Comparison of ENCODE assay signal across 8 mouse cellular contexts in the genomic region with DNA sequence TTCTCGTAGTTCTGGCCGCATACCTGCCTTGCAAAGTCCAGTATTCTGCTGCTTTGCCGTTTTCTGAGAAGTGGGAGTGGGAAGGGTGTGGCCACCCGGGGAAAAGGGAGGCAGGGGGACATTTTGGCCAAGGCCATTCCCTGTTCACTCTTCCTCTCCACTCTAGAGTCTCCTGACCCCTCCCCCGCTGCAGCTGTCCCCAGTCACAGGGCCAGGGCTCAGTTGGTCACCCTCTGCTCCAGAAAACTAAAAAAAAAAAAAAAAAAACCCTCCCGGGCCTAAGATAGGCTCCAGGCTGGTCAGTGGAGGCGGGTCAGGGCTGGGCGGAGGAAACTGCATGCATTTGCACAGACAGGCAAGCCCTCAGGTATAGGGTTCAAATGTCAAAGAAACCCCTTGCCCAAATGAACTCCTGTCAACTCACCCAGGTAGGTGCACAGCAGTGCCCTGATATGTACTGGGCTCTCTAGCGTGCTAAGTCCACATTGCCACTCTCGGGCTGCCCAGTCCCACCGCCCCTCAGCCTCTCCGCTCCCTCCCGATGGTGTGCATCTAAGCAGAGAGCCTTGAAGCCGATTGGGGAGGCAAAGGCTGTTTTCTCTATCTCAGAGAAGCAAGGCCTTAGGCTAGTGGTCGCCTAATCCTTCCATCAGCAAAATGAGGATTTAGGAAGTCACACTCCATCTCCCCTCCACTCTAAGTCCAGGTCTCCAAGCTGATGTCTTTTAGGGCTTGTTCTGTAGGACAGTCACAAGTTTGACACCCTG. TPM values are rescaled to one million over a fixed set of nuclear protein-coding genes. Genes with fewer than 3 reads are reported as not detected.
DNase-seq lines count a peak whose midpoint lies in the region; ATAC-seq and TF ChIP-seq lines count a peak whose summit lies in the region.

No protein-coding gene starts in this region.

- no peak for ATAC-seq in embryonic facial prominence, embryonic 11.5 days (replicated peaks; ENCODE audit: insufficient number of reproducible peaks, low FRiP score, low TSS enrichment, low read depth)
- no peak for ATAC-seq in limb, embryonic 11.5 days (ENCODE audit: insufficient number of reproducible peaks, low FRiP score, low TSS enrichment, low read depth)
- ATAC-seq in midbrain, embryonic 16.5 days, result no peak

- H3K9me3 ChIP-seq in embryonic facial prominence, embryonic 11.5 days (replicated peaks; ENCODE audit: control insufficient read depth, low read length), result no peaks in the 10 kb centered on the region
- no peaks in the 10 kb centered on the region for H3K9me3 ChIP-seq in limb, embryonic 11.5 days (ENCODE audit: control insufficient read depth, low read length)
- H3K9me3 ChIP-seq in midbrain, embryonic 16.5 days (replicated peaks; ENCODE audit: control insufficient read depth, low read length, poor library complexity, severe bottlenecking), result no peaks in the 10 kb centered on the region

- peak overlapping the region; percentile 50 for H3K4me3 ChIP-seq in layer of hippocampus, adult 2 months
- peak overlapping the region; percentile 38 for H3K4me3 ChIP-seq in embryonic facial prominence, embryonic 11.5 days (ENCODE audit: low read depth, low read length)
- H3K4me3 ChIP-seq in limb, embryonic 11.5 days (ENCODE audit: low read depth, low read length), result peak overlapping the region; percentile 28
- no peak overlapping the region for H3K4me3 ChIP-seq in midbrain, embryonic 16.5 days (ENCODE audit: low read depth, low read length)

- TF ChIP-seq CTCF in layer of hippocampus, adult 2 months (conservative IDR thresholded peaks at IDR 0.05), result no peak

- H3K4me2 ChIP-seq in embryonic facial prominence, embryonic 11.5 days (ENCODE audit: low read depth, low read length), result peak overlapping the region; percentile 75
- H3K4me2 ChIP-seq in limb, embryonic 11.5 days (ENCODE audit: low read depth, severe bottlenecking), result peak overlapping the region; percentile 63
- H3K4me2 ChIP-seq in midbrain, embryonic 16.5 days (ENCODE audit: low read length), result peak overlapping the region; percentile 61

- no peaks in the 10 kb centered on the region for H3K36me3 ChIP-seq in embryonic facial prominence, embryonic 11.5 days (replicated peaks; ENCODE audit: control insufficient read depth, insufficient read depth, low read depth, low read length)
- peaks cover 5% of the 10 kb centered on the region; the same call in 1 of the 2 replicates for H3K36me3 ChIP-seq in limb, embryonic 11.5 days (ENCODE audit: control insufficient read depth, insufficient read depth, low read length)
- no peaks in the 10 kb centered on the region for H3K36me3 ChIP-seq in midbrain, embryonic 16.5 days (ENCODE audit: control insufficient read depth, insufficient read depth, low read length)

- H3K9ac ChIP-seq in embryonic facial prominence, embryonic 11.5 days (replicated peaks; ENCODE audit: low read length), result peak overlapping the region; percentile 51
- peak overlapping the region; percentile 47 for H3K9ac ChIP-seq in limb, embryonic 11.5 days (ENCODE audit: low read length)
- H3K9ac ChIP-seq in midbrain, embryonic 16.5 days (ENCODE audit: low read depth, low read length), result no peak overlapping the region

- intact Hi-C loops in heart, postnatal 10 days (cut with DNase I), result no loop called here

- H3K27ac ChIP-seq in layer of hippocampus, adult 2 months, result peak overlapping the region; percentile 53; the same call in 1 of the 2 replicates
- H3K27ac ChIP-seq in embryonic facial prominence, embryonic 11.5 days (replicated peaks; ENCODE audit: low read depth, low read length), result peak overlapping the region; percentile 57
- peak overlapping the region; percentile 61 for H3K27ac ChIP-seq in limb, embryonic 11.5 days (replicated peaks; ENCODE audit: low read depth, low read length)
- no peak overlapping the region for H3K27ac ChIP-seq in midbrain, embryonic 16.5 days (ENCODE audit: low read length)

- WGBS in embryonic facial prominence, embryonic 11.5 days, result 14% methylated on average over 15 of the region's 15 CpGs
- WGBS in limb, embryonic 11.5 days, result 15% methylated on average over 15 of the region's 15 CpGs
- WGBS in midbrain, embryonic 16.5 days, result 22% methylated on average over 15 of the region's 15 CpGs

- no peak for DNase-seq in layer of hippocampus, adult 2 months (ENCODE audit: low spot score in 2 of 2)
- DNase-seq in layer of hippocampus, postnatal 14 days (ENCODE audit: low spot score in 2 of 2), result no peak
- no peak for DNase-seq in embryonic facial prominence, embryonic 11.5 days (ENCODE audit: low spot score)
- peak; percentile 50 to 63 for DNase-seq in heart, postnatal 10 days
- DNase-seq in limb, embryonic 11.5 days (ENCODE audit: low spot score), result peak; percentile 55
- DNase-seq in frontal cortex, adult 2 months (ENCODE audit: extremely low spot score in 1 of 2, low spot score in 1 of 2), result no peak
- DNase-seq in natural killer cell, adult 2 months (ENCODE audit: low spot score in 2 of 2), result no peak

- peaks cover 19% of the 10 kb centered on the region for H3K4me1 ChIP-seq in embryonic facial prominence, embryonic 11.5 days (ENCODE audit: control insufficient read depth, insufficient read depth, low read length)
- H3K4me1 ChIP-seq in limb, embryonic 11.5 days (ENCODE audit: control insufficient read depth, insufficient read depth, low read length), result peaks cover 18% of the 10 kb centered on the region
- H3K4me1 ChIP-seq in midbrain, embryonic 16.5 days (ENCODE audit: control insufficient read depth, insufficient read depth, low read length), result peaks cover 11% of the 10 kb centered on the region

- H3K27me3 ChIP-seq in embryonic facial prominence, embryonic 11.5 days (ENCODE audit: control insufficient read depth, insufficient read depth, low read length), result no peaks in the 10 kb centered on the region
- no peaks in the 10 kb centered on the region for H3K27me3 ChIP-seq in limb, embryonic 11.5 days (ENCODE audit: control insufficient read depth, insufficient read depth, low read length)
- H3K27me3 ChIP-seq in midbrain, embryonic 16.5 days (ENCODE audit: control insufficient read depth, insufficient read depth, low read depth, low read length), result peaks cover 5% of the 10 kb centered on the region

RNA-seq across cellular contexts. Expression of gene Lgals1, which starts 0.7 kb away (rescaled TPM):
- 10 to 100 TPM; 18.9 to 20.2 TPM for total RNA-seq in layer of hippocampus, adult 2 months (2021)
- total RNA-seq in layer of hippocampus, postnatal 14 days (2021), result 10 to 100 TPM; 15.3 to 27.0 TPM
- 547 and 598 TPM in 2 replicates for polyA plus RNA-seq in embryonic facial prominence, embryonic 11.5 days (2014; fragmentation: Nextera tagmentation; extraction: Ambion mirVana)
- 100 to 1,000 TPM; 372 to 385 TPM for total RNA-seq in heart, postnatal 10 days (2021)
- 567 and 570 TPM in 2 replicates for polyA plus RNA-seq in limb, embryonic 11.5 days (2014; fragmentation: Nextera tagmentation; extraction: Ambion mirVana)
- 51.7 and 53.2 TPM in 2 replicates for polyA plus RNA-seq in midbrain, embryonic 16.5 days (2015; fragmentation: Nextera tagmentation; extraction: Ambion mirVana)
- 48.2 and 56.0 TPM in 2 replicates for polyA plus RNA-seq in frontal cortex, adult 2 months (2012; rRNA removed)

RNA-seq across cellular contexts. Expression of gene Nol12, which starts 7.5 kb away (rescaled TPM):
- total RNA-seq in layer of hippocampus, adult 2 months (2021), result 10 to 100 TPM; 41.4 to 41.8 TPM
- total RNA-seq in layer of hippocampus, postnatal 14 days (2021), result 10 to 100 TPM; 35.9 to 36.1 TPM
- polyA plus RNA-seq in embryonic facial prominence, embryonic 11.5 days (2014; fragmentation: Nextera tagmentation; extraction: Ambion mirVana), result 56.7 and 58.8 TPM in 2 replicates
- 10 to 100 TPM; 17.8 to 18.9 TPM for total RNA-seq in heart, postnatal 10 days (2021)
- 72.7 and 76.3 TPM in 2 replicates for polyA plus RNA-seq in limb, embryonic 11.5 days (2014; fragmentation: Nextera tagmentation; extraction: Ambion mirVana)
- polyA plus RNA-seq in midbrain, embryonic 16.5 days (2015; fragmentation: Nextera tagmentation; extraction: Ambion mirVana), result 66.3 and 67.6 TPM in 2 replicates
- 35.8 and 37.4 TPM in 2 replicates for polyA plus RNA-seq in frontal cortex, adult 2 months (2012; rRNA removed)

RNA-seq across cellular contexts. Expression of gene Pdxp, which starts 13.5 kb away (rescaled TPM):
- 100 to 1,000 TPM; 162 to 172 TPM for total RNA-seq in layer of hippocampus, adult 2 months (2021)
- 100 to 1,000 TPM; 141 to 146 TPM for total RNA-seq in layer of hippocampus, postnatal 14 days (2021)
- polyA plus RNA-seq in embryonic facial prominence, embryonic 11.5 days (2014; fragmentation: Nextera tagmentation; extraction: Ambion mirVana), result 32.9 and 35.7 TPM in 2 replicates
- total RNA-seq in heart, postnatal 10 days (2021), result 1 to 10 TPM; 2.8 to 3.2 TPM
- polyA plus RNA-seq in limb, embryonic 11.5 days (2014; fragmentation: Nextera tagmentation; extraction: Ambion mirVana), result 38.2 and 39.6 TPM in 2 replicates
- polyA plus RNA-seq in midbrain, embryonic 16.5 days (2015; fragmentation: Nextera tagmentation; extraction: Ambion mirVana), result 107 and 126 TPM in 2 replicates
- polyA plus RNA-seq in frontal cortex, adult 2 months (2012; rRNA removed), result 219 and 227 TPM in 2 replicates

RNA-seq across cellular contexts. Expression of gene Triobp, which starts 20.3 kb away (rescaled TPM):
- total RNA-seq in layer of hippocampus, adult 2 months (2021), result 10 to 100 TPM; 10.0 to 13.4 TPM
- total RNA-seq in layer of hippocampus, postnatal 14 days (2021), result 10 to 100 TPM; 19.3 to 21.1 TPM
- polyA plus RNA-seq in embryonic facial prominence, embryonic 11.5 days (2014; fragmentation: Nextera tagmentation; extraction: Ambion mirVana), result 33.4 and 36.9 TPM in 2 replicates
- total RNA-seq in heart, postnatal 10 days (2021), result 10 to 100 TPM; 49.2 to 58.0 TPM
- 47.9 and 50.8 TPM in 2 replicates for polyA plus RNA-seq in limb, embryonic 11.5 days (2014; fragmentation: Nextera tagmentation; extraction: Ambion mirVana)
- 40.9 and 48.8 TPM in 2 replicates for polyA plus RNA-seq in midbrain, embryonic 16.5 days (2015; fragmentation: Nextera tagmentation; extraction: Ambion mirVana)
- 11.7 and 13.9 TPM in 2 replicates for polyA plus RNA-seq in frontal cortex, adult 2 months (2012; rRNA removed)

RNA-seq across cellular contexts. Expression of gene Sh3bp1, which starts 27.6 kb away (rescaled TPM):
- 10 to 100 TPM; 27.7 to 41.8 TPM for total RNA-seq in layer of hippocampus, adult 2 months (2021)
- 10 to 100 TPM; 16.1 to 16.8 TPM for total RNA-seq in layer of hippocampus, postnatal 14 days (2021)
- polyA plus RNA-seq in embryonic facial prominence, embryonic 11.5 days (2014; fragmentation: Nextera tagmentation; extraction: Ambion mirVana), result 25.2 and 29.7 TPM in 2 replicates
- 1 to 10 TPM; 6.3 to 8.2 TPM for total RNA-seq in heart, postnatal 10 days (2021)
- 45.0 and 50.9 TPM in 2 replicates for polyA plus RNA-seq in limb, embryonic 11.5 days (2014; fragmentation: Nextera tagmentation; extraction: Ambion mirVana)
- polyA plus RNA-seq in midbrain, embryonic 16.5 days (2015; fragmentation: Nextera tagmentation; extraction: Ambion mirVana), result 2.2 and 2.7 TPM in 2 replicates
- polyA plus RNA-seq in frontal cortex, adult 2 months (2012; rRNA removed), result 27.2 and 29.0 TPM in 2 replicates

Comparison
In these comparisons a context has a peak if more than half of its experiments do, and no peak if none do; other contexts are left out.
1. DNase-seq: peak in heart, postnatal 10 days (2 of 2) and limb, embryonic 11.5 days (single experiment); none in layer of hippocampus, adult 2 months (0 of 2), layer of hippocampus, postnatal 14 days (0 of 2), embryonic facial prominence, embryonic 11.5 days (single experiment), frontal cortex, adult 2 months (0 of 2) and natural killer cell, adult 2 months (0 of 2).
2. Peak in every context shown above with its lines, with median percentiles within 50 percentile points of each other: H3K4me2 ChIP-seq.